Mouse (Mus musculus): Measurements from ENCODE around the gene Mttp. TPM values are rescaled to one million over a fixed set of nuclear protein-coding genes. Genes with fewer than 3 reads are reported as not detected.

The Mttp gene
- polyA plus RNA-seq, 1 experiment, result 7.4 TPM

- no peak overlapping the region for H3K4me3 ChIP-seq (replicated peaks; ENCODE audit: insufficient read depth, low read depth, low read length)
- no peak for TF ChIP-seq POLR2A (IDR thresholded peaks at IDR 0.05; ENCODE audit: borderline replicate concordance, insufficient read depth, low read length)
- H3K27me3 ChIP-seq (ENCODE audit: control insufficient read depth, insufficient read depth, low read length), result no peaks in the 10 kb centered on the region
- no peaks in the 10 kb centered on the region for H3K4me1 ChIP-seq (ENCODE audit: control insufficient read depth, insufficient read depth, low read length)
- WGBS, result 54% methylated on average over 9 of the region's 9 CpGs
- no peak for DNase-seq
- no peak overlapping the region for H3K27ac ChIP-seq (ENCODE audit: insufficient read depth, low read length)
Measured at GRCm38 (mm10) chr3:138131168-138131567, 13.6 kb downstream of the Mttp start.

GRCm38 (mm10) chr3:138130692-138131091, 14.1 kb downstream of the Mttp start:
- TF ChIP-seq CTCF (IDR thresholded peaks at IDR 0.05; ENCODE audit: borderline replicate concordance, insufficient read depth, low read depth, low read length) (no peak), POLR2A (IDR thresholded peaks at IDR 0.05; ENCODE audit: borderline replicate concordance, insufficient read depth, low read length) (no peak)
- H3K27me3 ChIP-seq (ENCODE audit: control insufficient read depth, insufficient read depth, low read length), result no peaks in the 10 kb centered on the region
- 10% methylated on average over 1 of the region's 1 CpGs for WGBS

GRCm38 (mm10) chr3:138129110-138129509, 15.7 kb downstream of the Mttp start:
- H3K27ac ChIP-seq (ENCODE audit: insufficient read depth, low read length), result no peak overlapping the region
- TF ChIP-seq CTCF (IDR thresholded peaks at IDR 0.05; ENCODE audit: borderline replicate concordance, insufficient read depth, low read depth, low read length), result no peak
- no peak for TF ChIP-seq POLR2A (IDR thresholded peaks at IDR 0.05; ENCODE audit: borderline replicate concordance, insufficient read depth, low read length)
- H3K4me3 ChIP-seq (replicated peaks; ENCODE audit: insufficient read depth, low read depth, low read length), result no peak overlapping the region
- DNase-seq, result no peak
- H3K4me1 ChIP-seq (ENCODE audit: control insufficient read depth, insufficient read depth, low read length), result no peaks in the 10 kb centered on the region
- H3K27me3 ChIP-seq (ENCODE audit: control insufficient read depth, insufficient read depth, low read length), result no peaks in the 10 kb centered on the region
- WGBS, result 95% methylated on average over 6 of the region's 6 CpGs

More at GRCm38 (mm10) chr3:138130692-138131091, 14.1 kb downstream of the Mttp start:
- Histone ChIP-seq H3K4me3 (replicated peaks; ENCODE audit: insufficient read depth, low read depth, low read length) (no peak overlapping the region), H3K27ac (ENCODE audit: insufficient read depth, low read length) (no peak overlapping the region), H3K4me1 (ENCODE audit: control insufficient read depth, insufficient read depth, low read length) (no peaks in the 10 kb centered on the region)
- no peak for DNase-seq

GRCm38 (mm10) chr3:138123842-138124241, 20.9 kb downstream of the Mttp start:
- no peak for TF ChIP-seq CTCF (IDR thresholded peaks at IDR 0.05; ENCODE audit: borderline replicate concordance, insufficient read depth, low read depth, low read length)
- no peak for TF ChIP-seq POLR2A (IDR thresholded peaks at IDR 0.05; ENCODE audit: borderline replicate concordance, insufficient read depth, low read length)
- Histone ChIP-seq H3K4me1 (ENCODE audit: control insufficient read depth, insufficient read depth, low read length) (no peaks in the 10 kb centered on the region), H3K27ac (ENCODE audit: insufficient read depth, low read length) (no peak overlapping the region), H3K27me3 (ENCODE audit: control insufficient read depth, insufficient read depth, low read length) (no peaks in the 10 kb centered on the region), H3K4me3 (replicated peaks; ENCODE audit: insufficient read depth, low read depth, low read length) (no peak overlapping the region)
- DNase-seq, result no peak
- WGBS, result 93% methylated on average over 10 of the region's 10 CpGs

- WGBS, result 88% methylated on average over 2 of the region's 2 CpGs
- Histone ChIP-seq H3K27ac (ENCODE audit: insufficient read depth, low read length) (no peak overlapping the region), H3K27me3 (ENCODE audit: control insufficient read depth, insufficient read depth, low read length) (no peaks in the 10 kb centered on the region), H3K4me3 (replicated peaks; ENCODE audit: insufficient read depth, low read depth, low read length) (no peak overlapping the region), H3K4me1 (ENCODE audit: control insufficient read depth, insufficient read depth, low read length) (no peaks in the 10 kb centered on the region)
- no peak for DNase-seq
- no peak for TF ChIP-seq CTCF (IDR thresholded peaks at IDR 0.05; ENCODE audit: borderline replicate concordance, insufficient read depth, low read depth, low read length)
- no peak for TF ChIP-seq POLR2A (IDR thresholded peaks at IDR 0.05; ENCODE audit: borderline replicate concordance, insufficient read depth, low read length)
Measured at GRCm38 (mm10) chr3:138121461-138121860, 23.3 kb downstream of the Mttp start.

DNA sequence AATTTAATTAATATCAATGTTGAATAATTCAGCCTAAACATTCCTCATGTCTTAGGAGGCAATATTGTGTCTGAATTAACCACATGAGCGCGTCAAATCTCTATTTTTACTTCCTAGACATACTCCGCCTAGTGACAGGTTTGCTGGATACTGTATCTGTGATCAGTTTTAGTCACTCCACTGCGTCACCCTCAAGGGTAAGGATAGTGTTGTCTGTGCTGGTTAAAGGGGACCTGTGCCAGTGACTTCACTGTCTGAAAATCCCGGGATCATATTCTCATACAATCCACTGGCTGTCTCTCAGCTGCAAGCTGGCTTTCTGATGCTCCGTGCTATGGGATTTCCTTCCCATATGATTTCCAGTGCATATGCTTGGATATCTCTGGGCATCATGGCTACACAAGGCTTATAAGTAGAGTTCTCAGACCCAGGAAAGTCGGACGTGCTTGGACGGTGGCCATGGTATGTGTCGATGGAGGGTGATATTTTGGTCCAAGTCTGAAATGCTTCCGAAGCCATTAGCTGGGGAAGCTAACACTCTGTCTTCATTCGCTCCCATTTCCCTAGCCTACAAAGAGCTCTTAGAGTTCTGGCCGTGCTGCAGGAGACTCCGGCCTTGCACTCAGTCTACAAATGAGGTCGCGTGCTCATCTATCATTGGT, 25.2 kb downstream of the Mttp start:
- H3K4me3 ChIP-seq (replicated peaks; ENCODE audit: insufficient read depth, low read depth, low read length), result no peak overlapping the region
- H3K27me3 ChIP-seq (ENCODE audit: control insufficient read depth, insufficient read depth, low read length), result no peaks in the 10 kb centered on the region
- 89% methylated on average over 16 of the region's 16 CpGs for WGBS
- H3K4me1 ChIP-seq (ENCODE audit: control insufficient read depth, insufficient read depth, low read length), result no peaks in the 10 kb centered on the region
- no peak overlapping the region for H3K27ac ChIP-seq (ENCODE audit: insufficient read depth, low read length)
- TF ChIP-seq POLR2A (IDR thresholded peaks at IDR 0.05; ENCODE audit: borderline replicate concordance, insufficient read depth, low read length) (no peak), CTCF (IDR thresholded peaks at IDR 0.05; ENCODE audit: borderline replicate concordance, insufficient read depth, low read depth, low read length) (no peak)
- DNase-seq, result no peak

GRCm38 (mm10) chr3:138118831-138119230, 25.9 kb downstream of the Mttp start:
- no peaks in the 10 kb centered on the region for H3K4me1 ChIP-seq (ENCODE audit: control insufficient read depth, insufficient read depth, low read length)
- H3K27ac ChIP-seq (ENCODE audit: insufficient read depth, low read length), result no peak overlapping the region
- 76% methylated on average over 14 of the region's 14 CpGs for WGBS
- TF ChIP-seq CTCF (IDR thresholded peaks at IDR 0.05; ENCODE audit: borderline replicate concordance, insufficient read depth, low read depth, low read length), result no peak
- no peak for TF ChIP-seq POLR2A (IDR thresholded peaks at IDR 0.05; ENCODE audit: borderline replicate concordance, insufficient read depth, low read length)
- no peaks in the 10 kb centered on the region for H3K27me3 ChIP-seq (ENCODE audit: control insufficient read depth, insufficient read depth, low read length)
- no peak overlapping the region for H3K4me3 ChIP-seq (replicated peaks; ENCODE audit: insufficient read depth, low read depth, low read length)
- no peak for DNase-seq

GRCm38 (mm10) chr3:138118392-138118791, 26.4 kb downstream of the Mttp start:
- no peak for DNase-seq
- no peaks in the 10 kb centered on the region for H3K27me3 ChIP-seq (ENCODE audit: control insufficient read depth, insufficient read depth, low read length)
- no peak for TF ChIP-seq POLR2A (IDR thresholded peaks at IDR 0.05; ENCODE audit: borderline replicate concordance, insufficient read depth, low read length)
- no peak for TF ChIP-seq CTCF (IDR thresholded peaks at IDR 0.05; ENCODE audit: borderline replicate concordance, insufficient read depth, low read depth, low read length)
- 85% methylated on average over 6 of the region's 6 CpGs for WGBS
- no peak overlapping the region for H3K4me3 ChIP-seq (replicated peaks; ENCODE audit: insufficient read depth, low read depth, low read length)
- no peak overlapping the region for H3K27ac ChIP-seq (ENCODE audit: insufficient read depth, low read length)
- H3K4me1 ChIP-seq (ENCODE audit: control insufficient read depth, insufficient read depth, low read length), result no peaks in the 10 kb centered on the region
